27 mouse cellular contexts compared by ENCODE assay signal in the genomic region with DNA sequence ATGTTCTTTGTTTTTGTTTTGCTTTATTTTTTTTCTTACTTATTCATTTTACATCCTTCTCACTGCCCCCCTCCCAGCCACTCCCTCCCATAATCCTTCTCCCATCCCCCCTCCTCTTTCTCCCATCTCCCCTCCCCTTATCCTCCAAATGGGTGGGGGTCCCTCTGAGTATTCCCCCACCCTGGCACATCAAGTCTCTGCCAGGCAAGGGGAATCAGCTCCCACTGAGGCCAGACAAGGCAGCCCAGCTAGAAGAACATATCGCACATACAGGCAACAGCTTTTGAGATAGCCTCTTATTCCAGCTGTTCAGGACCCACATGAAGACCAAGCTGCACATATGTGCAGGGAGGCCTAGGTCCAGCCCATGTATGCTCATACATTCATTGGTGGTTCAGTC.
"Had no signal": no experiment of that assay in that cellular context is flagged by ENCODE, and none has a peak within 500 bp of the region (broad histone marks: within the 10 kb centered on the region; RNA-seq: fewer than 3 reads in every experiment).

No protein-coding gene starts in this region.

- H3K27ac ChIP-seq: limb, embryonic 10.5 days; limb, embryonic 12.5 days; limb, embryonic 13.5 days; limb, embryonic 15.5 days; liver, embryonic 12.5 days; liver, embryonic 13.5 days; liver, embryonic 14.5 days; liver, embryonic 15.5 days; lung, embryonic 15.5 days; macrophage; midbrain, embryonic 10.5 days; midbrain, embryonic 12.5 days; midbrain, embryonic 13.5 days; midbrain, embryonic 15.5 days had no signal

- H3K9me3 ChIP-seq: limb, embryonic 10.5 days; limb, embryonic 15.5 days; liver, embryonic 12.5 days; liver, embryonic 13.5 days; liver, embryonic 15.5 days; lung, embryonic 15.5 days had no signal

- H3K4me1 ChIP-seq: limb, embryonic 10.5 days; limb, embryonic 12.5 days; limb, embryonic 13.5 days; limb, embryonic 15.5 days; liver, embryonic 12.5 days; liver, embryonic 13.5 days; liver, embryonic 15.5 days; lung, embryonic 15.5 days; midbrain, embryonic 13.5 days had no signal

- H3K27me3 ChIP-seq: limb, embryonic 13.5 days; limb, embryonic 15.5 days; liver, embryonic 12.5 days; liver, embryonic 13.5 days; liver, embryonic 15.5 days; lung, embryonic 15.5 days; megakaryocyte, embryonic 14.5 days; midbrain, embryonic 12.5 days; midbrain, embryonic 13.5 days; midbrain, embryonic 15.5 days had no signal

- H3K4me3 ChIP-seq: limb, embryonic 10.5 days; limb, embryonic 12.5 days; limb, embryonic 13.5 days; limb, embryonic 15.5 days; liver, embryonic 12.5 days; liver, embryonic 13.5 days; liver, embryonic 15.5 days; lung, embryonic 15.5 days; megakaryocyte, embryonic 14.5 days; midbrain, embryonic 10.5 days; midbrain, embryonic 12.5 days; midbrain, embryonic 13.5 days; midbrain, embryonic 15.5 days; myocyte had no signal

- H3K36me3 ChIP-seq: limb, embryonic 10.5 days; limb, embryonic 12.5 days; limb, embryonic 13.5 days; limb, embryonic 15.5 days; liver, embryonic 12.5 days; liver, embryonic 13.5 days; liver, embryonic 15.5 days; lung, embryonic 15.5 days; midbrain, embryonic 10.5 days; midbrain, embryonic 12.5 days; midbrain, embryonic 13.5 days; midbrain, embryonic 15.5 days had no signal

- DNase-seq: left cerebral cortex, postnatal 4 days; liver; liver, embryonic 13.5 days; liver, postnatal 0 days; lung, adult 18-20 months; lung, adult 2 months; lung, embryonic 14.5 days; lung, postnatal 10 days; lung, postnatal 14 days; lung, postnatal 36 days; lung, postnatal 4 days; midbrain, embryonic 14.5 days had no signal
